Mouse (Mus musculus): Measurements from ENCODE around the gene Gm10282. TPM values are rescaled to one million over a fixed set of nuclear protein-coding genes. Genes with fewer than 3 reads are reported as not detected.

The Gm10282 gene
- polyA plus RNA-seq, 1 experiment from 2014 or later: 14.3 TPM

DNA sequence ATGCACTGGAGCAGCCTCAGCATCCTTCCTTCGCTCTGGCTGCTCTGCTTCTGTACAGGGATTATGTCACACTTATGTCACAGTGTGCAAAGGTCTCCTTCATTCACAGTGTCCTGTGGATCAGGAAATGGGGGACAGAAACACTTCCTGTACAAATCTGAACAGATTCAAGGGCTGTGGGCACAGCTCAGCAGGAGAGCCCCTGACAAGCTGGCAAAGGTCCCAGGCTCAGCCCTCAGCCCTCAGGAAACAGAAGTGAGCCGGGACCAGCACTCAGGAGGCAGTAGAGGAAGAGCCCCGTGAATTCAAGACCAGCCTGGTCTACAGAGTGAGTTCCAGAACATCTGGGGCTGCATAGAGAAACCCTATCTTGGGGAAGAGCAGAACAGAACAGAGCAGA is 23.4 kb downstream of the Gm10282 start:
- Histone ChIP-seq H3K9me3 (no peaks in the 10 kb centered on the region), H3K36me3 (no peaks in the 10 kb centered on the region), H3K4me3 (no peak overlapping the region), H3K9ac (no peak overlapping the region), H3K27me3 (no peaks in the 10 kb centered on the region), H3K4me2 (no peak overlapping the region), H3K27ac (replicated peaks) (no peak overlapping the region), H3K4me1 (replicated peaks) (no peaks in the 10 kb centered on the region)
- no peak for ATAC-seq (ENCODE audit: low read depth)
- 38% methylated on average over 3 of the region's 3 CpGs for WGBS

GRCm38 (mm10) chr8:72279151-72279550 is 25.9 kb downstream of the Gm10282 start:
- no peak for ATAC-seq (ENCODE audit: low read depth)
- H3K27me3 ChIP-seq: no peaks in the 10 kb centered on the region
- H3K4me3 ChIP-seq: no peak overlapping the region
- H3K27ac ChIP-seq (replicated peaks): no peak overlapping the region
- no peaks in the 10 kb centered on the region for H3K4me1 ChIP-seq (replicated peaks)
- 74% methylated on average over 7 of the region's 7 CpGs for WGBS
- H3K9ac ChIP-seq: no peak overlapping the region
- no peaks in the 10 kb centered on the region for H3K36me3 ChIP-seq
- H3K9me3 ChIP-seq: no peaks in the 10 kb centered on the region
- H3K4me2 ChIP-seq: no peak overlapping the region

GRCm38 (mm10) chr8:72277244-72277643 is 27.8 kb downstream of the Gm10282 start:
- H3K9ac ChIP-seq: no peak overlapping the region
- 78% methylated on average over 3 of the region's 3 CpGs for WGBS
- no peaks in the 10 kb centered on the region for H3K9me3 ChIP-seq
- H3K4me3 ChIP-seq: no peak overlapping the region
- no peak for ATAC-seq (ENCODE audit: low read depth)
- no peak overlapping the region for H3K4me2 ChIP-seq
- H3K27me3 ChIP-seq: no peaks in the 10 kb centered on the region
- H3K36me3 ChIP-seq: no peaks in the 10 kb centered on the region
- no peaks in the 10 kb centered on the region for H3K4me1 ChIP-seq (replicated peaks)
- H3K27ac ChIP-seq (replicated peaks): no peak overlapping the region

- H3K4me1 ChIP-seq (replicated peaks): no peaks in the 10 kb centered on the region
- H3K4me3 ChIP-seq: no peak overlapping the region
- WGBS: 77% methylated on average over 5 of the region's 5 CpGs
- no peak overlapping the region for H3K27ac ChIP-seq (replicated peaks)
- H3K9me3 ChIP-seq: no peaks in the 10 kb centered on the region
- no peaks in the 10 kb centered on the region for H3K27me3 ChIP-seq
- no peak overlapping the region for H3K9ac ChIP-seq
- no peak for ATAC-seq (ENCODE audit: low read depth)
- no peaks in the 10 kb centered on the region for H3K36me3 ChIP-seq
- no peak overlapping the region for H3K4me2 ChIP-seq
Observed at GRCm38 (mm10) chr8:72273807-72274206, 31.3 kb downstream of the Gm10282 start.

GRCm38 (mm10) chr8:72273111-72273770 is 31.8 kb downstream of the Gm10282 start:
- 68% methylated on average over 1 of the region's 1 CpGs for WGBS
- ATAC-seq (ENCODE audit: low read depth): no peak
- no peak overlapping the region for H3K27ac ChIP-seq (replicated peaks)
- no peak overlapping the region for H3K4me2 ChIP-seq
- H3K4me1 ChIP-seq (replicated peaks): no peaks in the 10 kb centered on the region
- no peaks in the 10 kb centered on the region for H3K9me3 ChIP-seq
- no peaks in the 10 kb centered on the region for H3K27me3 ChIP-seq
- H3K36me3 ChIP-seq: no peaks in the 10 kb centered on the region
- H3K9ac ChIP-seq: no peak overlapping the region
- no peak overlapping the region for H3K4me3 ChIP-seq

- Histone ChIP-seq H3K36me3 (no peaks in the 10 kb centered on the region), H3K9me3 (no peaks in the 10 kb centered on the region), H3K27ac (replicated peaks) (no peak overlapping the region), H3K4me1 (replicated peaks) (no peaks in the 10 kb centered on the region), H3K9ac (no peak overlapping the region), H3K4me3 (no peak overlapping the region), H3K27me3 (no peaks in the 10 kb centered on the region), H3K4me2 (no peak overlapping the region)
- WGBS: 13% methylated on average over 3 of the region's 3 CpGs
- no peak for ATAC-seq (ENCODE audit: low read depth)
Observed at GRCm38 (mm10) chr8:72272361-72272760, 32.7 kb downstream of the Gm10282 start.

- Histone ChIP-seq H3K27ac (replicated peaks) (no peak overlapping the region), H3K9me3 (no peaks in the 10 kb centered on the region), H3K9ac (no peak overlapping the region), H3K4me2 (no peak overlapping the region), H3K36me3 (no peaks in the 10 kb centered on the region), H3K27me3 (no peaks in the 10 kb centered on the region), H3K4me3 (no peak overlapping the region), H3K4me1 (replicated peaks) (no peaks in the 10 kb centered on the region)
- no peak for ATAC-seq (ENCODE audit: low read depth)
- WGBS: 77% methylated on average over 3 of the region's 3 CpGs
Observed at GRCm38 (mm10) chr8:72271691-72272090, 33.4 kb downstream of the Gm10282 start.

DNA sequence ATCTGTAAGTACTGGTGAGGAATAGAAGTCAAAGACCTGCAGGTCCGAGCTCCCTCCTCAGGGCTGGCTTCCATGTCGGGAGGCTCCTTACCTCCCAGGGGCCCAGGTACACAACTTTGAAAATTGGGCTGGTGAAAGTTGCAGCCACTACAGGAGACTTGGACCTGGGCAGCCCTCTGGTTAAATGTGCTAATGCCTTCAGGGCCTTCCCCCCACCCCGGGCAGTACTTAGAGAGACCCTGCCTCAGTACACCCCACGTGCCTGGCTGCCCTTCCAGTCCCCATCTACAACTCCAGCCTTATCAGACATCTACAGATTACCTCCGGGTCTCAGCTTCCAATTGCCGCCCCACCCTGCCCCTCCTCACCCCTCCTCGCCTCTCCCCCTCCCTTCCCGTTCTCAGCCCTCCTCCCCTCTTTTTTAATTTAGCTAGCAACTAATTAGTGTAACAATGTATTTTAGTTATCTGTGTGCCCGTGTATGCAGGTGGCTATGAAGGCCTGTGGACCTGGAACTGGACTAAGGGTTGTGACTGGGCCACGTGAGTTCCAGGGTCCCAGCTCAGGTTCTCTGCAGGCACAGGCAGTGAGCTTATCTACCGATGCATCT is 33.9 kb downstream of the Gm10282 start:
- H3K9ac ChIP-seq: no peak overlapping the region
- H3K4me1 ChIP-seq (replicated peaks): no peaks in the 10 kb centered on the region
- no peak overlapping the region for H3K4me3 ChIP-seq
- ATAC-seq (ENCODE audit: low read depth): no peak
- no peak overlapping the region for H3K27ac ChIP-seq (replicated peaks)
- 77% methylated on average over 11 of the region's 11 CpGs for WGBS
- no peaks in the 10 kb centered on the region for H3K27me3 ChIP-seq
- H3K4me2 ChIP-seq: no peak overlapping the region
- H3K9me3 ChIP-seq: no peaks in the 10 kb centered on the region
- no peaks in the 10 kb centered on the region for H3K36me3 ChIP-seq

GRCm38 (mm10) chr8:72270606-72271005 is 34.5 kb downstream of the Gm10282 start:
- H3K4me3 ChIP-seq: no peak overlapping the region
- H3K27ac ChIP-seq (replicated peaks): no peak overlapping the region
- no peaks in the 10 kb centered on the region for H3K27me3 ChIP-seq
- H3K4me1 ChIP-seq (replicated peaks): no peaks in the 10 kb centered on the region
- H3K9me3 ChIP-seq: no peaks in the 10 kb centered on the region
- no peak overlapping the region for H3K4me2 ChIP-seq
- WGBS: 89% methylated on average over 12 of the region's 12 CpGs
- no peak for ATAC-seq (ENCODE audit: low read depth)
- no peaks in the 10 kb centered on the region for H3K36me3 ChIP-seq
- H3K9ac ChIP-seq: no peak overlapping the region

DNA sequence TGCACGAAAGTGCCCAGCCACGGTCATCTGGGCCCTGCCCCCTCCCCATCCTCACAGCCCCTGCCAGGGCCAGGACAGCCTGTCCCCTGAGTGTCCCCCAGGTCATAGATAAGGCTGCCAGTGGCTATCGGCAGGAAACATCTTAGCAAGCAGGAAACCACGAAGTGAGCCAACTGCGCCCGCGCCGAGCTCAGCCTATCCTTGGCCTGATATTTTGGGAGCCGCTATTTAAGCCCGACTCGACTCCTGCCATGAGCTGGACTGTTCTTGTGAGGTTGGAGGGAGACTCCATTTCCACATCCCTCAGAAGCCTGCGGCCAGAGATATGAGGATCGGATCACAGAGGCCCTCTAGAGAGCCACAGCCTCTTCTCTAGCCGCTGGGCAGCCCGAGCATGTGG is 36.7 kb downstream of the Gm10282 start:
- ATAC-seq (ENCODE audit: low read depth): no peak
- no peaks in the 10 kb centered on the region for H3K36me3 ChIP-seq
- H3K27me3 ChIP-seq: no peaks in the 10 kb centered on the region
- H3K4me2 ChIP-seq: no peak overlapping the region
- WGBS: 85% methylated on average over 15 of the region's 15 CpGs
- no peak overlapping the region for H3K9ac ChIP-seq
- H3K4me1 ChIP-seq (replicated peaks): no peaks in the 10 kb centered on the region
- H3K9me3 ChIP-seq: no peaks in the 10 kb centered on the region
- H3K4me3 ChIP-seq: no peak overlapping the region
- H3K27ac ChIP-seq (replicated peaks): peak overlapping the region; percentile 61

DNA sequence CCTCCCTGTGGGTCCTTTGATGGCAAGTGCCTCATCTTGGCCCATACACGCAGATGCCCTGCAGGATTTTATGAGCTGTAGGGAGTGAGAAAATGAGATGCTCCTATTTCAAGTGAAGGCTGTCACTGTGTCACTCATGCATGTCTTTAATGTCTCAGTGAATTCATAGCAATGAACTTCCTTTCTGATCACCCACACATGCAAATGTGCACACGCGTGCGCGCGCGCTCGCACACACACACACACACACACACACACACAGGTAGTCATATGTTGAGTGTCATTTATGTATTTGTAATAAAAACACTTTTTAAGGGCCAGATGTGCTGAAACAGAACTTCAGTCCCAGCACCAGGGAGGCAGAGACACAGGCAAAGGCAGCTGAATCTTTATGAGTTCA is 38.0 kb downstream of the Gm10282 start:
- whole genome bisulfite sequencing: 95% methylated on average over 8 of the region's 8 CpGs

DNA sequence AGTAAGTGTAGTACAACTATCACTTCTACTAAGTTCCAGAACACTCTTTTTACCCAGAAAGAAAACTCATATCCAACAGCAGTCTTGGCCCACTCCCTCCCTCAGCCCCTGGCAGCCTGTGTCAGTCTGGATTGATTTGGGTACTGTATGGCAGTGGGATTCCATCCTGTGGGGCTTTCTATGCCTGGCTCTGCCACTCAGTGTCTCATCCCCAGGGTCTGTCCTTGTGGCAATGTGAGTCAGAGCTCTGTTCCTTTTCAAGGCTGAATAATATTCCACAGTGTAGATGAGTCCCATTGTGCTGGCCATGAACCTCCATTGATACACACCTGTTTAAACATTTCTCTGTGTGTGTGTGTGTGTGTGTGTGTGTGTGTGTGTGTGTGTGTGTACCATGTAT is 38.4 kb downstream of the Gm10282 start:
- no peak overlapping the region for H3K27ac ChIP-seq (replicated peaks)
- no peak for ATAC-seq (ENCODE audit: low read depth)

More for the DNA sequence above, 38.0 kb downstream of the Gm10282 start:
- Histone ChIP-seq H3K27me3 (no peaks in the 10 kb centered on the region), H3K9ac (no peak overlapping the region), H3K9me3 (no peaks in the 10 kb centered on the region), H3K27ac (replicated peaks) (no peak overlapping the region), H3K4me1 (replicated peaks) (no peaks in the 10 kb centered on the region), H3K4me3 (no peak overlapping the region), H3K36me3 (no peaks in the 10 kb centered on the region), H3K4me2 (no peak overlapping the region)
- no peak for ATAC-seq (ENCODE audit: low read depth)

DNA sequence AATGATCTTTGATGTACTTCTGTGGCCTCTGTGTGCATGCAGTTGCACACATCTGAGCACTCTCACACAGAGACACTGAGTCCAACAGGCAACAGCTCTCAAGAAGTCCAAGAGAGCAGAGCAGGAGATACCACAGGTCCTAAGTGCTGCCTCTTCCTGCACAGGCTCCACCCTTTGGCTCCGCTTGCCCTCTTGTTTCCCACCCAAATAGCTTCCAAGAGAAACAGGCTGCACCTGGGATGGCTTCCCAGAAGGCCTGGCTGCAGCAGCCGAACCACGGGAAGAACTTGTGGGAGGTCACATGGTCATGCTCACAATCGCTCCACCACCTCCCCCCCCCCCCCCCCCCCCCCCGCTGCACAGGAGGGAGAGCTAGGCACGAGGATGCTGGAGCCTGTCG is 39.7 kb downstream of the Gm10282 start:
- no peaks in the 10 kb centered on the region for H3K36me3 ChIP-seq
- no peak overlapping the region for H3K4me2 ChIP-seq
- no peak overlapping the region for H3K4me3 ChIP-seq
- H3K4me1 ChIP-seq (replicated peaks): peaks cover 6% of the 10 kb centered on the region; the same call in 1 of the 2 replicates
- 69% methylated on average over 4 of the region's 7 CpGs for WGBS
- no peaks in the 10 kb centered on the region for H3K9me3 ChIP-seq
- H3K27ac ChIP-seq (replicated peaks): no peak overlapping the region
- no peak overlapping the region for H3K9ac ChIP-seq
- no peaks in the 10 kb centered on the region for H3K27me3 ChIP-seq
- no peak for ATAC-seq (ENCODE audit: low read depth)

More for the DNA sequence above, 38.4 kb downstream of the Gm10282 start:
- Histone ChIP-seq H3K27me3 (no peaks in the 10 kb centered on the region), H3K9ac (no peak overlapping the region), H3K4me1 (replicated peaks) (no peaks in the 10 kb centered on the region), H3K36me3 (no peaks in the 10 kb centered on the region), H3K9me3 (no peaks in the 10 kb centered on the region), H3K4me2 (no peak overlapping the region), H3K4me3 (no peak overlapping the region)

Data from neural tube, embryonic 13.5 days (tissue).